Mouse (Mus musculus): ENCODE results near the gene Pgk2. TPM values are rescaled to one million over a fixed set of nuclear protein-coding genes. Genes with fewer than 3 reads are reported as not detected.
A peak's percentile ranks its signal among the peaks of the same experiment; 100 is the strongest.
"Not testable (repeated sequence)": the region's sequence is repeated elsewhere in the genome, so short reads cannot be mapped to it uniquely, and the experiment has no call there.

Gene Pgk2
- not detected for total RNA-seq (2021)
- long read RNA-seq, experiment 1, result 0 reads
- long read RNA-seq, experiment 2, result 0 reads

GRCm38 (mm10) chr17:40208540-40208939 lies at the start of gene Pgk2:
Gene Pgk2, minus strand, starts transcription at chr17:40208640.
- no peak for DNase-seq

DNA sequence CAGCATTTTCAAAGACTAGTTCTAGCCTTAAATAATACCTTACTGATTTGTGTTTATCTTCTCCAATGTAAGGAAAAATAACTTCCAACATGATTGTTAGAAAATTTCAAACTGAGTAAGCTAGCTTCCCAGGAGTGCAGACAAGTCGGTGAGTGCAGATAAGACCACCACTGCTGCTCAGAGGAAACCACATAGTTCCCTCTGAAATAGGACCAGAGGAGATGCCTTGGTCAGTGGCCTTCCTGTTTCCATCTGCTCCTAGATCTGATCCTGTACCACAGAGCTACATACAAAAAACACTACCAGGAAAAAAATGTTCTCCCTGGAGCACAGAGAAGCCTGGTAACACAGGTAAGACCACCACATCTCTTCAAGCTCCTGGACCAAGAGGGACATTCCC lies 44.0 kb upstream of the Pgk2 start:
- DNase-seq, result no peak

DNA sequence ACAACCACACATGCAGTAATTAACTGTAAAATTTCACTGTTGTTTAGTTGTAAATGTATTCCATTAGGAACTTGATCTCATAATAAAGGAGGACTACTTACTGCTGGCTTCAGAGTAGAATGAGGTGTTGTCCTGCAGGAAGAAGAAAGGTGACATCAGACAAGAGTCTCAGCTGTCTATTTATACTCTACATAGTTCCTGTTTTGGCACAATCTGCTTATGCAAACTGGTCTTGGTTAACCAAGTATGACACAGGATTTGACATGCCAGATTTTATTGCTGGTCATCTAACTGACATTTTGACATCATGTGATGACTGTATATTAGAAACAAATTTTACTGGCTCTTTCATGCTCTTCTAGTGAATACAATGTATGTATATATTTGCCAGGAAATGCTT lies 33.7 kb upstream of the Pgk2 start, which contains the start of gene Crisp3:
Gene Crisp3, minus strand, starts transcription at position 154 of the 400 bp plus-strand sequence.
- no peak for DNase-seq

DNA sequence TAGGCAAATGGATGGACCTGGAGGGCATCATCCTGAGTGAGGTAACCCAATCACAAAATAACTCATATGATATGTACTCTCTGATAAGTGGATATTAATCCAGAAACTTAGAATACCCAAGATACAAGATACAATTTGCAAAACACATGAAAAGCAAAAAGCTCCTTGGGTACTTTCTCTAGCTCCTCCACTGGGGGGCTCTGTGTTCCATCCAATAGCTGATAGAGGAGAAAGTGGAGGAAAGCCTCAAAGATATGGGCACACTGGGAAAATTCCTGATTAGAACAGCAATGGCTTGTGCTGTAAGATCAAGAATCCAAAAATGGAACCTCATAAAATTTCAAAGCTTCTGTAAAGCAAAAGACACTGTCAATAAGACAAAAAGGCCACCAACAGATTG lies 6.6 kb downstream of the Pgk2 start:
- DNase-seq, result peak; percentile 1 to 9

DNA sequence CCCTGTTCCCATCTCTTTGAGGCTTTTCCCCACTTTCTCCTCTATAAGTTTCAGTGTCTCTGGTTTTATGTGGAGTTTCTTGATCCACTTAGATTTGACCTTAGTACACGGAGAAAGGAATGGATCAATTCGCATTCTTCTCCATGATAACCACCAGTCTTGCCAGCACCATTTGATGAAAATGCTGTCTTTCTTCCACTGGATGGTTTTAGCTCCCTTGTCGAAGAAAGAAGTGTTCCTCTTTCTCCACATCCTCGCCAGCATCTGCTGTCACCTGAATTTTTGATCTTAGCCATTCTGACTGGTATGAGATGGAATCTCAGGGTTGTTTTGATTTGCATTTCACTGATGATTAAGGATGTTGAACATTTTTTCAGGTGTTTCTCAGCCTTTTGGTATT lies 18.2 kb downstream of the Pgk2 start:
- DNase-seq, result not testable (repeated sequence)

DNA sequence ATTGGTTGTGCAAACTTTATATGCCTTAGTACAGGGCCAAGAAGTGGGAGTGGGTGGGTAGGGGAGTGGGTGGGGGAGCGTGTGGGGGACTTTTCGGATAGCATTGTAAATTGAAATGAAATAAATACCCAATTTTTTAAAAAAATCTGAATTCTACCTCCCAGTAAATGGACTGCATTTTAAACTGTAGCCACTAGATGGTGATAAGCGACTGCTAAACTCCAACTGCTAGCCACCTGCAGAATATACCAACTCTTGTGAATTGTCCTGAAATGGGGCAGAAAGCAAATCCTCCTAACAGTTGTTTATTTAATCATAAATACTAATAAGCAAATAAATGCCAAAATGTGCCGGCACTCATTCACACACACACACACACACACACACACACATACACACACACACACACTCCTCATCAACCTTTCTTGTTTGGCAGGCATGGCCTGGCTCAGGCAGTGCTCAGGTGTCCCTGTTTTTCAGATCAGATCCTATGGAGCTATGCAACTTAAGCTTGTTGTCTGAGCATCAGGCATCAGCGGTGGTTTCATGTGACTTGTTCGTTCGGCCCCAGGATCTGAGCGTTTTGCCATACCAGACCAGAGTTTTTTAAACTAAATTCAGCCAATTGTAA lies 50.6 kb downstream of the Pgk2 start:
- not testable (repeated sequence) for DNase-seq

Other genes starting within 250 kb of the Pgk2 start
- not detected for gene AC192777.2, start 113.2 kb downstream of the Pgk2 start, total RNA-seq (2021)
- not detected for gene Crisp3, start 33.6 kb upstream of the Pgk2 start, total RNA-seq (2021)
- not detected for gene Crisp1, start 110.6 kb upstream of the Pgk2 start, total RNA-seq (2021)